Mouse (Mus musculus) frontal cortex, postnatal 36 days (tissue): ENCODE measurements around the gene Vcl.

Experiments
- DNase-seq, 2 experiments: peaks; one replicate each; pipeline ENCODE4 v3.0.0; 2022; ENCODE audit warnings: low spot score in 2 of 2

Vcl gene

DNA sequence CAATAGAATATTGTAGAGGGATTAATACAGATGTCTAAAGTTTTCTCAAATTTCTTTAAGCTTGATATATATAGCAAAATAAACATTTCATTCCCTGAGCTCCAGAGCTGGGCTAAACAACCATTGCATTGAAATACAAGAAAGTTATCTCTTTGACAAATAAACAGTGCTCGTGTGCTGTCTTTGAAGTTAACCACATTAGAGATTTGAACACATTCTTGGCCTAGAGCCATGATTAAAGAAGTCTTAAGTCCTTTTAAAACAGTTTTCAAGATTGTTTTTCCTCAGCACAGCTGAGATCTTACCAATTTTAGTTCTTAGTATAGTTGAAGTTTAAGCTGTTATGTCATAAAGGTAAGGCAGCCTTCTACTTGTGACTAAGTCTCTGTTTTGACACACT lies 135.1 kb downstream of the Vcl start:
- DNase-seq: no peak

DNA sequence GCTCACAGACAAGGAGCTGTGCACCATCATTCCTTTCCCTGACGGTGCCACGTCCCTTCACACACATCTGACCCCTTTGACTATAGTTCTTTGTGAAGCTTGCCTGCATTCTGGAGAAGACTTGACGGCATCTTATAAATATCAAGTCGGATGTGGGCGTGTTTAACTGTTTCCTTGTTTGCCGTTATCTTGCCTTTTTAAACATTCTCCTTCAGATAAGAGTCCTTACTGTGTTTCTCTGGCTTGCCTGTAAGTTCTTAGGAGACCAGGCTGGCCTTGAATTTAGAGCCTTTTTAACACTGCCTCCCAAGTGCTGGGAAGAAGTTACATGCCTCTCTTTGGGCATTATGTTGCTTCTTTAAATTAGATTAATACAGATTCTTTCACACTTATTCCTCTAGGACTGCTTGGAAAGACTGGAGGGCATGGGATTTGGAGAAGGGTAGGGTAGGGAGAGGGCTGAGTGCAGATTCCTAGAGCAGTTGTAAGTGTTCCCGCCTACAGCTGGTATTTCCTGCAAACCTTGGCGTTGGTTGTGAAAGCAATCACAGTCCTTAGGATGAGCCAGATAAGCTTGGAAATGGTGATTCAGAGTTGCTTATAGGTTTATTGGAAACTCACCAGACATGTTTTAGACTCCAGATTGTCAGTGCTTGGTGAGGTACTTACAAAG lies 136.4 kb downstream of the Vcl start:
- no peak for DNase-seq

DNA sequence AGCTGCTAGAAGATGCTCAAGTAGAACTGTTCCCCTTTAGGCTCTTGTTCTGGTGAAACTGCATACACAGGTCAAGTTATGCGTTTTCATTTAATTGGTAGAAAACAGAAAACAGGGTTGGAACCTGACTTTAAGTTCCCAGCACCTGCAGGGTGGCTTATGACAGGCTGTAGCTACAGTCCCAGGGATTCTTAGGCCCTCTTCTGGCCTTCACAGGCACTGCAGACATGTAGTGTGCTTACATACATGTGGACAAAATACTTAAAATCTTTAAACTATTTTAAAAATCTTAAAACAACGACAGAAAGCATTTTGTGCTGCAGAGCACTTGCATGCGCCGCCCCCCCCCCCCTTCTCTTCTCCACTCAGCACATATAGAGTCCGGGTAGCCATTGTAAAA lies 140.4 kb downstream of the Vcl start:
- no peak for DNase-seq

DNA sequence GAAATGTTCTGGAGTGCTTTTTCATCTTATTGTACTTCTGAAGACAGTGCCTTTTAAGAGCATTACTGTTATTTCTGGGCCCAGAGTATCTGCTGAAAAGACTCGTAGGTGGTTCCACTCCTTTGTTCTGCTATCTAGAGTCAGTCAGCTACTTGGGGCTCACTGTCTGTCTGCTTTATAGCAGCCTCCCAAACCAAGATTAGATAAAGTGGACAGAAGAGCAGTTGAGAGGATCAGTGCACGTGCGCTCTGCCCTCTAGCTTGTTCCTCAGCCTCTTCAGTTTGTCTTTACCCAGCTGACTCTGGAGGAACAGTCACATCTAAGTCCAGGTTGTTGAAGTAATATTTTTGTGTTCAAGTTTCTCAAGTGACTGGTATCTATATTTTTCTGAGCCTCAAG lies 144.8 kb downstream of the Vcl start:
- DNase-seq: no peak

DNA sequence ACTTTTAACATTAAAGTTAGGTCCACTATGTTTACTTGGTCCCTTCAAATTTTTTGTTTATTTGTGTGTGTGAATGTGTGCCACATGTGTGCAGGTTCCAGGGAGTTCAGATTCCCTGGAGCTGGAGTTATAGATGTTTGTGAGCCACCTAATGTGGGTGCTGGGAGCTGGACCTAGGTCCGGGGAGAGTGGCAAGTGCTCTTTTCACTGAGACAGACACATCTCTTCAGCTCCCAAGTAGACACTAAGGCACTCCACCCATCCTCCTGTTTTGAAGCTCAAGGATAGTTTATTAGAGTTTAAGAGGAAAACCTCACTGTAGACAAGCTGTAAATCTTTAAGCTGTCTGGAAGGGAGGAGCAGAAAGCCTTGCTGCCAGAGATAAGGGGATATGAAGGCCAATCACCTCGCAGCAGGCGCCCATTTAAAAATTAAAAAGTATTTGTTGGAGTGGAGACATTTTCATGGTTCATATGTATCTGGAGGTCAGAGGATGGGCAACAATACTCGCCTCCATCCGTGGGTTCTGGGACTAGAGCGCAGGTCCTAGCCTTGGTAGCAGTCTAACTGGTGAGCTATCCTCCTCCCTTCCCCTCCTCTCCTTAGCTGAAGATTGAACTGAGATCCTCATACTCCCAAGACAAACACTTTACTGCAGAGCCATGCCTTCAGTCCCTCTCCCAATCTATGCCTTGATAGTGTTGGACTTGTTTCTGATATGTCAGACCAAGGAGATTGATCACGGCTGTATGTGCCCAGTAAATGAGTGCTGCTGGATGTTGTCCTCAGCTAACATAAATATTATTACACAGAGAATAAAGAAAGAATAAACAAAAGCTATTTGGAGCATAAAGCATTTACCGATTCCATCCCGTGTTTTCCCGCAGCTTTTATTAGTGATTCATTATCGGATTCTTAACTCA lies 145.5 kb downstream of the Vcl start:
- DNase-seq: no peak

DNA sequence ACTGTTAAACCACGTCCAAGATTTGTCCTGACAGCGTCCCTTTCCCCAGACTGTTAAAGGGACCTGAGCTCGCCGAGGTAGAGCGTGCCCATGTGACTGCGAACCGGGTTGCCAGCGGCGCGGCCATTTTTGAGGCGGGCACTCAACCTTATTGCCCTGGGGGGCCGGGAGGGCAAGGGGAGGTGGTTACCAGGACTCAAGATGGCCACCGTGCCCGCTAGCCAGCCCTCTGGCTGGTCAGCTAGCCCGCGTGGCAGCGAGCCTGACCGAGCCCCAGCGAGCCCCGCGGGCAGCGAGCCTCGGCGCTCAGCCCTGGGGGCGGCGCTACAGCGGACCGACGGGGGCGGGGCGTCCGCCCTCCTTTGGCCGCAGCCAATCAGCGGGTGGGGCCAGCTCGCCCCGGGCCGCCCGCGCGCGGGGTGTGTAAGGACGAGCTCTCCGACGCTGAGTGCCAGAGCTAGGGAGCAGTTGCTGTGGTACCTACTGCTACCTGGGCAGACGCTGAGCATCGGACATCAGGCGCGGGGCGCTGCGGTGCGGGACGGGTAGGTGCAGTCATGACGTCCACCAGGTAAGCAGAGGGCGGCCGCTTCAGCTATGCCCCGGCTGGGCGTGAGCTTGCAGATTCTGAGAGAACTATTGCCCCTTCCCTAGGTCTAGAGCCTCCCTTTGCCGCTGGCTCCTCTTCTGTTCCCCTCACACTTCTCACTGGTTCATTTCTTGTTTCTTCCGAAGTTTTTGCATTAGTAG lies 146.7 kb downstream of the Vcl start:
- peak; percentile 86 to 88 for DNase-seq

DNA sequence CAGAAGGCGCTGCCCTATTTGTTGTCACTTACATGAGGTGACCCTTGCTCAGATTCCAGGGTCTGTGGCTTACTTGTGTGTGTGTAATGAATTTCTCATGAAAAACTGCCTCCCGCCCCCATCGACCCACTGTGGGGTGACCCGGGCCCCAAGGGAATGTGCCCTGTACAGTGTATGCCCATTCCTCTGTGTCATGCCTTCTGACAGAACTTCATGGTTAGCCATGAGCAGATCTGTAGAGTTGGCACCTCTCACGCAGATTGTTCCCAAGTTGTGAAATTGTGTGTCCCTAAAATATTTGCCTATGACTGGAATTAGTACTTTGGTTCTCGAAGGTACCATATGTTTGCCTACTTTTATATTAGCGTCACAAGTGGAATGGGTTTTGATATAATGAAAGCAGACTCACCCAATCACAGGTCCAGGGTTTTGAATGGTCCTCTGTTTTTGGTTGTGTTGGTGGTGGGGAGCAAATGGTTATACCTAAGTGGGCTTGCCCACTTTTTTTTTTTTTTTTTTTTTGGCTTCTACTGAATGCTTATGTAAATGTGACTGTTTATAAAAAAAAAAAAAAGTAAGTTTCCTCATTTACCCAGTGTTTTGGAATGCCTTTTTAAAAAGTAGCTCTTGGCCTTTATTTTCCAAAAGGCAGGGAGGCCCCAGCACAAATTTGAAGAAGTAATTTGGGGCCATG lies 147.4 kb downstream of the Vcl start:
- no peak for DNase-seq

DNA sequence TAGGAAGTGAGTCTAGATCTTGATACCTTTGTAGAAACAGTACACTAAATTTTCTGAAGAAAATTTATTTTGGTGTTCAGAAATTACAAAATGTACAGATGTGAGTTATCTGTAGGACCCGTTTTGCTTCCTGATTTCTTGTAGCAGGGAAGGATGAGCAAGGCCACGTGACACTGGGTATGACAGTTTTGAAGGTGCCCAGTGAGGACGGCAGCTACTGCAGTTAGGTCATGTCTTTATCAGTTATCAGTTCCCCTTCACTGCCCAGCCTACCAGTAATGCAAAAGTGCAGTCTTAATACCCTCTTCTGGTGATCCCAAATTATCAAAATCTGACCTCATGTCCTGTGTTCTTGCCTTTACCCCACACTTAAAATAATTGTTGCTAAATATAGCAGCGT lies 148.7 kb downstream of the Vcl start:
- no peak for DNase-seq

DNA sequence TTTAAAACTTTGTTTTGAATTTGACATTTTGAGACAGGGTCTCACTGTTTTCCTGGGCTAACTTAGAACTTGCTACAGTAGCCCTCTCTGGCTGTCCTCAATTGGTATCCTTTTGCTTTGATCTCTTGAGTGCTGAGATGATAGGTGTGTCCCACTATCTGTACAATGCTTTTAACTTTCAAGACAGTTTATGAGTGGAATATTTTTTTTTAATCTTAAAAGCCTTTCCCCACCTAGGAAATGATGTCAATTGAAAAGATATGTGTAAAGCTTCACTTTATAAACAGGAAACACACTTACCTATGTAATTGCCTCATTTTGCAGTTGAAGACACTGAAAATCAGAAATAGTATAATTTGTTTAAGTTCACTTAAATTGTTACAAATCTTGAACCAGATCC lies 149.3 kb downstream of the Vcl start:
- DNase-seq: no peak

DNA sequence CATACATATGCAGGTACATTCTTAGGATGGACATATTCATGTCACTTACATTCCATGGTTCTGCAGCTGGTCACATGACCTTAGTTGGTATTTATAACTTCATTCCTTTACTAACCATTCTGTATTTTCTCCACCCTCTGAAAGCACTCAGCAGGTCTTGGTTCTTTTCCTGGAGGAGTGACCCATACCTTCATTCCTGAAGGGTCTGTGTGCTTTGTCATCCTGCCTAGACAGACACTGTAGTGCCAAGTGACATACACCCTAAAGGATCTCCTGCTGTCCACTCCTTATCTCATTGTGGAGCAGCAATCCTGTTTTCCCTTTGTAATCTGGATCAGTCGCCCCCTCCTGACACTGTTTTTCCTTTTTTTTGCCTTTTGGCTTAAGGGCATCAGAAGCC lies 153.6 kb downstream of the Vcl start:
- no peak for DNase-seq
